Mouse (Mus musculus): ENCODE results near the gene Best1. TPM values are rescaled to one million over a fixed set of nuclear protein-coding genes. Genes with fewer than 3 reads are reported as not detected.
"Not testable (repeated sequence)": the region's sequence is repeated elsewhere in the genome, so short reads cannot be mapped to it uniquely, and the experiment has no call there.

The Best1 gene
- total RNA-seq, 2 experiments from 2014 or later = 0.10 TPM; not detected in 1

- intact Hi-C loops (cut with DNase I) = no loop called here
- peak; percentile 75 for DNase-seq (ENCODE audit: low spot score)
Observed at GRCm38 (mm10) chr19:9978431-9978951, 22.9 kb downstream of the Best1 start.

GRCm38 (mm10) chr19:9977085-9977484 is 24.3 kb downstream of the Best1 start:
- intact Hi-C loops (cut with DNase I) = no loop called here
- no peak for DNase-seq (ENCODE audit: low spot score)

- DNase-seq (ENCODE audit: low spot score); intact Hi-C loops (cut with DNase I): not testable (repeated sequence)
Observed at GRCm38 (mm10) chr19:9974853-9975252, 26.6 kb downstream of the Best1 start.

GRCm38 (mm10) chr19:9968081-9968787 is 33.2 kb downstream of the Best1 start:
- intact Hi-C loops (cut with DNase I) = no loop called here
- DNase-seq (ENCODE audit: low spot score) = no peak

GRCm38 (mm10) chr19:9966096-9966867 is 35.2 kb downstream of the Best1 start:
- intact Hi-C loops (cut with DNase I) = no loop called here
- DNase-seq (ENCODE audit: low spot score) = no peak

GRCm38 (mm10) chr19:9964205-9964916 is 37.1 kb downstream of the Best1 start:
- no peak for DNase-seq (ENCODE audit: low spot score)
- intact Hi-C loops (cut with DNase I) = no loop called here

GRCm38 (mm10) chr19:9960769-9961168 is 40.7 kb downstream of the Best1 start:
- intact Hi-C loops (cut with DNase I) = no loop called here
- DNase-seq (ENCODE audit: low spot score) = no peak

GRCm38 (mm10) chr19:9957965-9958364 is 43.5 kb downstream of the Best1 start:
- intact Hi-C loops (cut with DNase I) = no loop called here
- no peak for DNase-seq (ENCODE audit: low spot score)

GRCm38 (mm10) chr19:9956624-9957388 is 44.6 kb downstream of the Best1 start:
- intact Hi-C loops (cut with DNase I) = no loop called here
- DNase-seq (ENCODE audit: low spot score) = no peak

GRCm38 (mm10) chr19:9955438-9955837 is 46.0 kb downstream of the Best1 start:
- no peak for DNase-seq (ENCODE audit: low spot score)
- intact Hi-C loops (cut with DNase I) = no loop called here

- intact Hi-C loops (cut with DNase I) = loop anchor here (5.0 kb wide), 1 partner anchor 32 kb away; no protein-coding TSS in a partner anchor
Observed at GRCm38 (mm10) chr19:9954811-9955202, 46.6 kb downstream of the Best1 start.

GRCm38 (mm10) chr19:9954055-9954810 is 47.2 kb downstream of the Best1 start:
- DNase-seq (ENCODE audit: low spot score) = peak; percentile 85
- intact Hi-C loops (cut with DNase I) = loop anchor here (5.0 kb wide), 1 partner anchor 33 kb away; no protein-coding TSS in a partner anchor

More at GRCm38 (mm10) chr19:9954811-9955202, 46.6 kb downstream of the Best1 start:
- no peak for DNase-seq (ENCODE audit: low spot score)

GRCm38 (mm10) chr19:9952912-9953311 is 48.5 kb downstream of the Best1 start:
- DNase-seq (ENCODE audit: low spot score) = no peak
- intact Hi-C loops (cut with DNase I) = loop anchor here (5.0 kb wide), 1 partner anchor 34 kb away; no protein-coding TSS in a partner anchor

- DNase-seq (ENCODE audit: low spot score) = no peak
- intact Hi-C loops (cut with DNase I) = loop anchor here (5.0 kb wide), 1 partner anchor 35 kb away; no protein-coding TSS in a partner anchor
Observed at GRCm38 (mm10) chr19:9952390-9952789, 49.0 kb downstream of the Best1 start.

- intact Hi-C loops (cut with DNase I) = no loop called here
- DNase-seq (ENCODE audit: low spot score) = peak; percentile 52
Observed at GRCm38 (mm10) chr19:9946986-9947385, 54.4 kb downstream of the Best1 start.

- intact Hi-C loops (cut with DNase I) = no loop called here
- peak; percentile 29 for DNase-seq (ENCODE audit: low spot score)
Observed at GRCm38 (mm10) chr19:9945800-9946564, 55.5 kb downstream of the Best1 start.

- DNase-seq (ENCODE audit: low spot score) = no peak
- intact Hi-C loops (cut with DNase I) = no loop called here
Observed at GRCm38 (mm10) chr19:9942539-9943533, 58.6 kb downstream of the Best1 start.

Data from heart, postnatal 25 days (tissue).